Mouse (Mus musculus) spleen, embryonic (tissue): ENCODE data around the gene Gm4307.
"Not testable (repeated sequence)": the region's sequence is repeated elsewhere in the genome, so short reads cannot be mapped to it uniquely, and the experiment has no call there.

ENCODE experiments used
- CTCF ChIA-PET: fragments of 350-600 bp; sonication (Branson Sonifier 250); formaldehyde crosslinking; loops from one replicate; lab custom pipeline; 2022; lab: Charles Lee

The Gm4307 gene

DNA sequence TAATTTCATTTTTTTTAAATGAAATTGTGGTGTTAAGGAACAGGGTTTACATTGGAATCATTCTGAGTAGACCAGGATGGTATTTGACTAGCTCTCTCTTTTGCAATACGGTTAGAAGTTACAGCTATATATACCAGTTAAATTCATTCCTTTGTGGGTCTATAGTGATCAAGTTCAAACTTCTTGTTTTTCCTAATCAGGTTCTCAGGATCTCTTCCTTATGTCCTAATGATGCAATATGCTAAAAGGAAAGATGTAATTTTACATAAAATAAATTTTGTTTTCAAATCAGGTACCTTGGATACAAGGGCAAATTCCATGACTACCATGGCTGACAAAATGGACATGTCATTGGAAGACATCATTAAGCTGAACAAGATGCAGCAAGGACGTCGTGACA, at the start of gene Gm4307:
Gm4307 (plus strand) TSS at position 301 of the 400 bp plus-strand sequence.
- CTCF ChIA-PET, result not testable (repeated sequence)

DNA sequence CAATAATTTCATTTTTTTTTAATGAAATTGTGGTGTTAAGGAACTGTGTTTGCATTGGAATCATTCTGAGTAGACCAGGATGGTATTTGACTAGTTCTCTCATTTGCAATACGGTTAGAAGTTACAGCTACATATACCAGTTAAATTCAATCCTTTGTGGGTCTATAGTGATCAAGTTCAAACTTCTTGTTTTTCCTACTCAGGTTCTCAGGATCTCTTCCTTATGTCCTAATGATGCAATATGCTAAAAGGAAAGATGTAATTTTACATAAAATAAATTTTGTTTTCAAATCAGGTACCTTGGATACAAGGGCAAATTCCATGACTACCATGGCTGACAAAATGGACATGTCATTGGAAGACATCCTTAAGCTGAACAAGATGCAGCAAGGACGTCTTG, 25.8 kb upstream of the Gm4307 start, which contains the start of gene Gm4301:
Gm4301 (plus strand) TSS at position 301 of the 400 bp plus-strand sequence.
- CTCF ChIA-PET, result not testable (repeated sequence)

DNA sequence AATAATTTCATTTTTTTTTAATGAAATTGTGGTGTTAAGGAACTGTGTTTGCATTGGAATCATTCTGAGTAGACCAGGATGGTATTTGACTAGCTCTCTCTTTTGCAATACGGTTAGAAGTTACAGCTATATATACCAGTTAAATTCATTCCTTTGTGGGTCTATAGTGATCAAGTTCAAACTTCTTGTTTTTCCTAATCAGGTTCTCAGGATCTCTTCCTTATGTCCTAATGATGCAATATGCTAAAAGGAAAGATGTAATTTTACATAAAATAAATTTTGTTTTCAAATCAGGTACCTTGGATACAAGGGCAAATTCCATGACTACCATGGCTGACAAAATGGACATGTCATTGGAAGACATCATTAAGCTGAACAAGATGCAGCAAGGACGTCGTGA, 20.6 kb upstream of the Gm4307 start, which contains the start of gene Gm4302:
Gm4302 (plus strand) TSS at position 301 of the 400 bp plus-strand sequence.
- CTCF ChIA-PET, result not testable (repeated sequence)

DNA sequence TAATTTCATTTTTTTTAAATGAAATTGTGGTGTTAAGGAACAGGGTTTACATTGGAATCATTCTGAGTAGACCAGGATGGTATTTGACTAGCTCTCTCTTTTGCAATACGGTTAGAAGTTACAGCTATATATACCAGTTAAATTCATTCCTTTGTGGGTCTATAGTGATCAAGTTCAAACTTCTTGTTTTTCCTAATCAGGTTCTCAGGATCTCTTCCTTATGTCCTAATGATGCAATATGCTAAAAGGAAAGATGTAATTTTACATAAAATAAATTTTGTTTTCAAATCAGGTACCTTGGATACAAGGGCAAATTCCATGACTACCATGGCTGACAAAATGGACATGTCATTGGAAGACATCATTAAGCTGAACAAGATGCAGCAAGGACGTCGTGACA, 15.5 kb upstream of the Gm4307 start, which contains the start of gene Gm4303:
Gm4303 (plus strand) TSS at position 301 of the 400 bp plus-strand sequence.
- CTCF ChIA-PET, result not testable (repeated sequence)

DNA sequence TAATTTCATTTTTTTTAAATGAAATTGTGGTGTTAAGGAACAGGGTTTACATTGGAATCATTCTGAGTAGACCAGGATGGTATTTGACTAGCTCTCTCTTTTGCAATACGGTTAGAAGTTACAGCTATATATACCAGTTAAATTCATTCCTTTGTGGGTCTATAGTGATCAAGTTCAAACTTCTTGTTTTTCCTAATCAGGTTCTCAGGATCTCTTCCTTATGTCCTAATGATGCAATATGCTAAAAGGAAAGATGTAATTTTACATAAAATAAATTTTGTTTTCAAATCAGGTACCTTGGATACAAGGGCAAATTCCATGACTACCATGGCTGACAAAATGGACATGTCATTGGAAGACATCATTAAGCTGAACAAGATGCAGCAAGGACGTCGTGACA, 10.3 kb upstream of the Gm4307 start, which contains the start of gene Gm4305:
Gm4305 (plus strand) TSS at position 301 of the 400 bp plus-strand sequence.
- CTCF ChIA-PET, result not testable (repeated sequence)

DNA sequence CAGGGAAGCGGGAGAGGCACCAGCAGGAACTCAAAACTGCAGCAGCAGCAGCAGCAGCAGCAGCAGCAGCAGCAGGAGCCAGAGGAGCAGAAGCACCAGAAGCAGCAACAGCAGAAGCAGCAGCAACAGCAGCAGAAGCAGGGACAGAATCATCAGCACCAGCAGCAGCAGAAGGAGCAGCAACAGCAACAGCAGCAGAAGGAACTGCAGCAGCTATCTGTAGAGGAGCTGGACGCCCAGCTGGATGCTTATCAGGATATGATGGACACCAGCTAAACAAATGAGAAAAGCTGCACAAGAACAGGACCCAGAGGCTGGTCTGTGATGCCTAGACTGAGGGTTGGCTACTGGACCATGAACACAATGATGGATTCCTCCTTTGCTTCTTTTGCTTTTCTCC, 4.3 kb upstream of the Gm4307 start:
- CTCF ChIA-PET, result not testable (repeated sequence)

DNA sequence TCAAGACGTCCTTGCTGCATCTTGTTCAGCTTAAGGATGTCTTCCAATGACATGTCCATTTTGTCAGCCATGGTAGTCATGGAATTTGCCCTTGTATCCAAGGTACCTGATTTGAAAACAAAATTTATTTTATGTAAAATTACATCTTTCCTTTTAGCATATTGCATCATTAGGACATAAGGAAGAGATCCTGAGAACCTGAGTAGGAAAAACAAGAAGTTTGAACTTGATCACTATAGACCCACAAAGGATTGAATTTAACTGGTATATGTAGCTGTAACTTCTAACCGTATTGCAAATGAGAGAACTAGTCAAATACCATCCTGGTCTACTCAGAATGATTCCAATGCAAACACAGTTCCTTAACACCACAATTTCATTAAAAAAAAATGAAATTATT, 21.3 kb downstream of the Gm4307 start, which contains the start of gene Gm4312:
Gm4312 (minus strand) TSS at position 101 of the 400 bp plus-strand sequence.
- CTCF ChIA-PET, result not testable (repeated sequence)

DNA sequence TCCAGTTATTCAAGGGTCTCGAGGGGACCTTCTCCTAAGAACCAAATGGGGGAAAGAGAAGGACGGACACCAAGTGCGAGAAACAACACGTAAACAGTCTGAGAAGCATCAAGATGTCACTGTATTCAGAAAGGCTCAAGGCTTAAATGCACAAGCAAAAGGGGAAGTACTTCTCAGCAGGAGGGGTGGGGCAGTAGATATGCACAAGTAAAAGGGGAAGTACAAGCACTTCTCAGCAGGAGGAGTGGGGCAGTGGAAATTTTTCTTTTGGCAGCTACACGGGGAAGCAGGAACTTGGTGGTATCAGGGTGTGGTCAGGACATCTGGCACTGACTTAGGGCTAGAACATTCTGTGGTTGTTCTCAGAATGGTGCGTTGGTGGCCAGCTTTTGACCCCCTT, 41.2 kb downstream of the Gm4307 start:
- CTCF ChIA-PET, result not testable (repeated sequence)
